Mouse (Mus musculus): Measurements from ENCODE around the gene Rps5. TPM values are rescaled to one million over a fixed set of nuclear protein-coding genes. Genes with fewer than 3 reads are reported as not detected.

The Rps5 gene
- 661 TPM for polyA plus RNA-seq (2014; fragmentation: Illumina TruSeq; extraction: RNeasy Lipid Tissue Mini Kit (QIAGEN cat#74804); ENCODE audit: low read depth, low replicate concordance)

DNA sequence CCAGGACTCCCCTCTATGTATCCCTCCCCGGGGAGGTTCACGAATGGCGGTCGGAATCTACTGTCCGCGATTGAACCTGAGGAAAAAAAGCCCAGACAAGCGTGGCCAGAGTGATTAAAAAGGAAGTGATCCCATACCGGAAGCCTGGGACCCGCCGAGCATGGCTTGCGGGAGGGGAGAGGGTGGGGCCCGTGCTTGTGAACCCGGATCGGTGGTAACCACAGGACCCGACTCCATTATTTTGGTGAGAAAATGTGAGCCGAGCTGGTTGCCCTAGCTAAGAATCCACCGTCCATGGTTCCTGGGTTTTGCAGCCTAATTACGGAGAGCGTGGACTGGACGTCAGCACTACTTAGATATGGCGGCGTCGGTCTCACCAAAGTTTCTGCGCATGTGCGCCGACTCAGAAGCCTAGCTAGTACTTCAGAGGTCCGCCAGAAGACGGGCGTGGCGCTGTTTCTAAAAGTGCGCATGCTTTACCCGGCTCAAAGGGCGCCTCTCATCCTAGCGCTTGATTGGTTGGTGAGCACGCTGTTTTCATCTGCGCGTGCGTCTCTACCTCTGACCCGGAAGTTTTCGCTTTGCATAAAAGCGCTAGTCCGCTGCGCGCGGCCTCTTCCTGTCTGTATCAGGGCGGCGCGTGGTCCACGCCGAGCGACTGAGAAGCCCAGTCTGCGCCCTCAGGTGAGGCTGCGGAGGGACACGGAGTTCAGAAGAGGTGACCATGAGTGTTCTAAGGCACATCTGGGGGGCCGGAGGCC is at the start of gene Rps5:
Gene Rps5 (plus strand): TSS at position 586 of the 761 bp plus-strand sequence.

DNA sequence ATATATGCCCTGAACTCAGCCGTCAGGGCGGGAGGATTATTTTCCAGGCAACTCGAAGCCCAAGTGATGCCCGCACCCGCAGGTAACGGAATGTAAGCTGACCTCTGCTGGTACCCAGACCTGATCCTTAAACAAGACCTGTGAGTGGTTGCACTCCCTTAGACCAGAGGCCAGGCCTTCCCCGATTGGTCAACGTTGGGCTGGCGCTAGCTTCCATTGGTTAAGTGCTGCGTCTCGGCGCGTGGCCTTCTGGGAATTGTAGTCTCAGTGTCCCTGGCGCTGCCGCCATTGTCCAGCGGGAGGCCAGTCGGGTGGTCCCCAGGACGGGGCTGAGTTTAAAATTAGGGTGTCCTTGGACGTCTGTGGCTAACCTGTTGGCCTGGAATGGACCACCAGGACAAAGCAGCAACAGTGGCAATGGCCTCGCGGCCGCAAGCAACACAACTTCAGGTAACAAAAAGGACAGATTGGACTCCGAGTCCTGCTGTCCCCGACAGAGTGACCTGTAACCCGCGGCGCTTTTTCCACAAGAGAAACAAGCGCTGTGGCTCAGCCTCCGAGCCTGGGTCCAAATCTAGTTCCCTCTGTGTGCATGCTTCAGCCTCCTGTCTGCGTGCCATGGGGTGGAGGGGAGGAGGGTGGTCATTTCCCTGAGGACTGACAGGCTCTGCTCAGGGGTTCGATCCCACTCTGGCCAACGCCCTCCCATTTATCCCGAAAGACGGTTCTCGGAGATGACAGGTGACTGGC is 41.0 kb upstream of the Rps5 start, which contains the start of gene Zfp128:
Gene Zfp128 (plus strand): TSS at position 267 of the 750 bp plus-strand sequence.

DNA sequence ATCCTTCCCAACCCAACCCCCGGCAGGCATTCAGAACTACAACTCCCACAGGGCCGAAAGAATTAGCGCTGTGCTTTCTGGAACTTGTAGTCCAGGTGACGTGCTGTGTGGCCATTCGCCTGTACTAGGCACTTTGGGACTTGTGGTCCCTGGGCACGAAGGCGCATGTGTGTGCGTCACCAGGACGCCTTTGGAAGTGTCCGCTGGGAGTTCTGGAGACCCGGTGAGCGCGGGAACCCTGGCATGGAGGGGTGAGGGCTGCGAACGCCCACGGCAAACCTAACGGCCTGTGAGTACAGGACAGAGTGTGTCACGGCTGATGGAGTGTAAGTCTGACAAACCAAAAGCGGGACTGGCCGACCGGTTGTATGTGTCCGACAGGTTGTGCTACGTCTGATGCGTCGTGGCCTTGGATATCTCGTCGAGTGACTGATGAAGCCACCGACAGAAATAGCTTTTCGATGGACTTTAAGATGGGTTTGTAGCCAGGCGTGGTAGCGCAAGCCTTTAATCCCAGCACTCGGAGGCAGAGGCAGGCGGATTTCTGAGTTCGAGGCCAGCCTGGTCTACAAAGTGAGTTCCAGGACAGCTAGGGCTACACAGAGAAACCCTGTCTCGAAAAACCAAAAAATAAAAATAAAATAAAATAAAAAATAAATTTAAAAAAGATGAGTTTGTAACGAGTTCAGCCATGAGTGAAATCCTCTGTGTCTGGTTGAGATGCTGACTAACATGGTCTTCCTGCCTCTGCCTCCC is 24.3 kb upstream of the Rps5 start, which contains the start of gene Zscan22:
Gene Zscan22 (plus strand): TSS at position 161 of the 756 bp plus-strand sequence.

DNA sequence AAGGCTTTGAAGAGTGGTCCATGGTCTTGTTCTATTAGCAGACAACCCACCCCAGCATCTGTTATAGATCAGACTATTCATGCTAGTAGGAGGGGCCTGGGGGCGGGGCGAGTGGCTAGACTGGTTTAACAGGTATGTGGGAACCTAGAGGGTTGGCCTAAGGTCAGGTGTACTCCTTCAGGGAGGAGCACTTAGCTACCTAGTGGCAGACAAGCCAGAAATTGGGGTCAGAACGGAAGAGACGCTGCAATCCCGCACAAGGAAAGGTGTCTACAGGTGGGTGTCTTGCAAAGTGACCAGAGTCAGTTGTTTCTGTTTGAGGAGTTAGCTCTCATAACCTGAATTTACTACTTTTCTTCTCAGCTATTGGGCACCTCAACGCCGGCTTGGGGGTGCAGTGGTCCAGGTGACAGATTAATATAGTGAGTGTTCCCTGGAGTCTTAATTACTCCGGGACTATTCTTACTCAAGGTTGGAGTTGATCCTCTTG is 5.1 kb downstream of the Rps5 start, which contains the start of gene Rnf225:
Gene Rnf225 (plus strand): TSS at position 226 of the 490 bp plus-strand sequence.

DNA sequence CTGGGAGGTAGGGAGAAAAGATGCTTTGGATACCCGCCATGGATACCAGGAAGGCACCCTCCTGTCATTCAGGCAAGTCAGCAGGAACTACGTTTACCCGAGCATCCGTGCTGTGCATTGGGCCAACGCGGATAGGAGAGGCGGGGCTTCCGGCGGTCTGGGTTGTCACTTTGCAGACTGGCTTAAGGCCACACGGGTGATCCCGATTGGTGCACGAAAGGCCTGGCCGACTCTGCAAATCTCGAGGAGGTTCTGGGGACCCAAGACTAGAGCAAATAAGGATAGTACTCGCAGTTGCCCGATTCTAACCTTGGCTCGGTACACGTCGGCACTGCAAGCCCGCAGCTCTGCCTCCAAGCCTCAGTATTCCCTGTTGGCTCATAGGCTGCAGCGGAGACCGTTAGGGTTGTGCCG is 43.6 kb downstream of the Rps5 start, which contains the start of gene Zfp324:
Gene Zfp324 (plus strand): TSS at position 161 of the 414 bp plus-strand sequence.

Other genes with a start within 250 kb of the Rps5 start
- not detected for gene Vmn2r55, start 237.3 kb upstream of the Rps5 start, polyA plus RNA-seq (2014; fragmentation: Illumina TruSeq; extraction: RNeasy Lipid Tissue Mini Kit (QIAGEN cat#74804); ENCODE audit: low read depth, low replicate concordance)
- gene Vmn2r56, start 187.3 kb upstream of the Rps5 start, polyA plus RNA-seq (2014; fragmentation: Illumina TruSeq; extraction: RNeasy Lipid Tissue Mini Kit (QIAGEN cat#74804); ENCODE audit: low read depth, low replicate concordance), result not detected
- 1.4 TPM for gene Zscan18, start 118.7 kb upstream of the Rps5 start, polyA plus RNA-seq (2014; fragmentation: Illumina TruSeq; extraction: RNeasy Lipid Tissue Mini Kit (QIAGEN cat#74804); ENCODE audit: low read depth, low replicate concordance)
- 5.9 TPM for gene Zfp329, start 103.4 kb upstream of the Rps5 start, polyA plus RNA-seq (2014; fragmentation: Illumina TruSeq; extraction: RNeasy Lipid Tissue Mini Kit (QIAGEN cat#74804); ENCODE audit: low read depth, low replicate concordance)
- gene Zfp110, start 87.5 kb upstream of the Rps5 start, polyA plus RNA-seq (2014; fragmentation: Illumina TruSeq; extraction: RNeasy Lipid Tissue Mini Kit (QIAGEN cat#74804); ENCODE audit: low read depth, low replicate concordance), result 21.8 TPM
- 3.1 TPM for gene Zfp128, start 41.1 kb upstream of the Rps5 start, polyA plus RNA-seq (2014; fragmentation: Illumina TruSeq; extraction: RNeasy Lipid Tissue Mini Kit (QIAGEN cat#74804); ENCODE audit: low read depth, low replicate concordance)
- 5.1 TPM for gene Zscan22, start 24.5 kb upstream of the Rps5 start, polyA plus RNA-seq (2014; fragmentation: Illumina TruSeq; extraction: RNeasy Lipid Tissue Mini Kit (QIAGEN cat#74804); ENCODE audit: low read depth, low replicate concordance)
- gene Rnf225, start 5.1 kb downstream of the Rps5 start, polyA plus RNA-seq (2014; fragmentation: Illumina TruSeq; extraction: RNeasy Lipid Tissue Mini Kit (QIAGEN cat#74804); ENCODE audit: low read depth, low replicate concordance), result not detected
- gene Zfp324, start 43.5 kb downstream of the Rps5 start, polyA plus RNA-seq (2014; fragmentation: Illumina TruSeq; extraction: RNeasy Lipid Tissue Mini Kit (QIAGEN cat#74804); ENCODE audit: low read depth, low replicate concordance), result 2.5 TPM
- 5.0 TPM for gene Zfp446, start 55.6 kb downstream of the Rps5 start, polyA plus RNA-seq (2014; fragmentation: Illumina TruSeq; extraction: RNeasy Lipid Tissue Mini Kit (QIAGEN cat#74804); ENCODE audit: low read depth, low replicate concordance)
- 0.63 TPM for gene Slc27a5, start 75.9 kb downstream of the Rps5 start, polyA plus RNA-seq (2014; fragmentation: Illumina TruSeq; extraction: RNeasy Lipid Tissue Mini Kit (QIAGEN cat#74804); ENCODE audit: low read depth, low replicate concordance)
- gene Trim28, start 76.8 kb downstream of the Rps5 start, polyA plus RNA-seq (2014; fragmentation: Illumina TruSeq; extraction: RNeasy Lipid Tissue Mini Kit (QIAGEN cat#74804); ENCODE audit: low read depth, low replicate concordance), result 95.8 TPM
- gene Zbtb45, start 87.7 kb downstream of the Rps5 start, polyA plus RNA-seq (2014; fragmentation: Illumina TruSeq; extraction: RNeasy Lipid Tissue Mini Kit (QIAGEN cat#74804); ENCODE audit: low read depth, low replicate concordance), result 4.7 TPM
- gene Chmp2a, start 112.5 kb downstream of the Rps5 start, polyA plus RNA-seq (2014; fragmentation: Illumina TruSeq; extraction: RNeasy Lipid Tissue Mini Kit (QIAGEN cat#74804); ENCODE audit: low read depth, low replicate concordance), result 178 TPM
- 200 TPM for gene Ube2m, start 116.0 kb downstream of the Rps5 start, polyA plus RNA-seq (2014; fragmentation: Illumina TruSeq; extraction: RNeasy Lipid Tissue Mini Kit (QIAGEN cat#74804); ENCODE audit: low read depth, low replicate concordance)
- 0.29 TPM for gene Mzf1, start 132.5 kb downstream of the Rps5 start, polyA plus RNA-seq (2014; fragmentation: Illumina TruSeq; extraction: RNeasy Lipid Tissue Mini Kit (QIAGEN cat#74804); ENCODE audit: low read depth, low replicate concordance)
- gene Vmn1r85, start 172.9 kb downstream of the Rps5 start, polyA plus RNA-seq (2014; fragmentation: Illumina TruSeq; extraction: RNeasy Lipid Tissue Mini Kit (QIAGEN cat#74804); ENCODE audit: low read depth, low replicate concordance), result not detected
- gene Vmn1r86, start 197.6 kb downstream of the Rps5 start, polyA plus RNA-seq (2014; fragmentation: Illumina TruSeq; extraction: RNeasy Lipid Tissue Mini Kit (QIAGEN cat#74804); ENCODE audit: low read depth, low replicate concordance), result not detected
- not detected for gene Vmn1r87, start 217.9 kb downstream of the Rps5 start, polyA plus RNA-seq (2014; fragmentation: Illumina TruSeq; extraction: RNeasy Lipid Tissue Mini Kit (QIAGEN cat#74804); ENCODE audit: low read depth, low replicate concordance)
- not detected for gene Vmn1r88, start 237.3 kb downstream of the Rps5 start, polyA plus RNA-seq (2014; fragmentation: Illumina TruSeq; extraction: RNeasy Lipid Tissue Mini Kit (QIAGEN cat#74804); ENCODE audit: low read depth, low replicate concordance)